Mouse (Mus musculus) erythroid progenitor cell, adult 5-6 weeks (primary cell): ENCODE measurements at regions not wholly inside any gene's neighbourhood (a gene's known extent, or its start where the extent isn't known, plus 50 kb on each side); places are given as distances from the start of the nearest gene placed in this dataset.

Experiments
- ATAC-seq: replicated peaks from 2 replicates; pipeline ENCODE4 v1.8.0; 2016; ENCODE audit warnings: moderate number of reproducible peaks, mild to moderate bottlenecking, moderate TSS enrichment, inconsistent platforms; ENCODE audit not compliant: poor library complexity, low FRiP score, severe bottlenecking

DNA sequence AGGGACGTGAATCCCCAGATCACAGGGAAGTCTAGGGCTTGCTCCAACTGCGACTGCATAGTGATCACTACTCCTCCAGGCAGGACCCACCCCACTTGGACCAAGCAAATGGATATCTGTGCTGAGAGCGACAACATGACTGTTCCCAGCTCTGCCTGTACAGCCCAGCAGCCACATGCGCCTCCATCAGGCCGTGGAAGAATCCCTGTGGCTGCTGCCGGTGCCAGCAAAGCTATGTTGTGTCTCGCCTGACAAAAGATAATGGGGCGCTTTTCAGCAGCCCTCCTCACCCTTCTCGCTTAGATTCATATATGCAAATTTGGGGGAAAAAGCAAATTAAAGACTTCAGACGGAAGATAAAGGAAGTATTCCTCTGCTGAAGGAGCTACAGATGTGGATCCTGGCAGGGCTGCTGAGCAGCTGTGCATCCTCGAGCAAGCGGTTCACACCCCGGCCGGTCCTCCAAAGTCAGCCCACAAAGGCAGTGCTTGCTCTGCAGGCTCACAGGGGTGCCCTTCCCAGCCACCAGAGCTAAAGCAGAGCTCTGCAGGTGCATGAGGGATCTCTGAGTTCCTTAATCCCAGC is 418.5 kb downstream of the Ajap1 start:
- ATAC-seq, result no peak

DNA sequence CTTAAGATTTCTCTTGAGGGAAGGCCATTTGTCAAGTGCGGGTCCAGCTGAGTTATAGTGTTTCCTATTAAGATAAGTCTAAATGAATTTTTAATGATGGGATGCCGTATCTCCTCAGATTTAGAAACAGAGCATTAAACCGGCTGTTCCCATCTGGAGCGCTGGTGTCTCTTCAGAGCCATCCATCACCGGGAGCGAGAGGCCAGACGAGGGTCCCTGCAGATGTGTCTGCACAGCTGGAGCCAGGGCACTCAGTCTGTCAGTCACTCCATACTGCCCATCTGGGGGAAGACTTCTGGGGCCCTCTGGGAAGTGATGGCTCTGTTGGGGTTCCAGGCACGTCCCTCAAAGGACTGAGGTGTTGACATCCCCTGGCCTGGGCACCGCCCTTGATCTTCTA is 419.2 kb downstream of the Ajap1 start:
- ATAC-seq, result no peak

DNA sequence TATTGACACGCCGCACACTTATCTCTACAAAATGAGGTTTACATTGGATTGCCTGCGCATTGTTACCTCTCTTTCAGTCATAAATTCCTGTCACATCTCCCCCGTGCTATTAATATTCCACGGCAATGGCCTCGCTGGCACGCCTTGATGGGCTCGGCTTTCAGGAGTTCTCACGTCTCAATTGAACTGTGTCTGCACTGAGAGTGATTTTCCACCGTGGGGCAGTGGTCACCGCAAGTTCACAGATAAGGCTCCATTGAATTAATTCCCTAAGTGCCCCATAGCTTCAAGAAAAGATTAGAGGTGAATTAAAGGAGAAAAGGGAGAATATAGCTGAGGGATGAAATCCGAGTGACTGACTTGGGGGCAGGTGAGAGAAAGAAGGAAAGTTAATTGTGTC is 424.5 kb downstream of the Ajap1 start:
- ATAC-seq, result no peak

DNA sequence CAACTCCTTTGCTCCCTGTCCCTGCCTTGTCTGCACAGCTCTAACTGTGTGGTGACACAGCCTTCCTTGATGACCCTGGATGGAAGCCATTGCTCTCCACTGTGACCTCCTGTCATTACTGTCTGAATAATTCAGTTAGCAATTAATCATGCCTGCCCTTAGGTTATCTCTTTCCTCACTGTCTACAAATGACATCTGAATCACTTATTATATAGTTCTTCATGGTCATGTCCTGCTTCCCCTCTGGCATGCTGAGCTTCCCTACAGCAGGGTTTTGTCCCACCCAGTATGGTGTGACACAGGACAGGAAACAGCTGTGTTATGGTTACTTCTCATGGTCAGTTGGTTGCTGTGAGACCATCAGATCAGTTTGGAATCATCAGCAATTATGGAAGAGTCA is 458.9 kb downstream of the Ajap1 start:
- no peak for ATAC-seq

DNA sequence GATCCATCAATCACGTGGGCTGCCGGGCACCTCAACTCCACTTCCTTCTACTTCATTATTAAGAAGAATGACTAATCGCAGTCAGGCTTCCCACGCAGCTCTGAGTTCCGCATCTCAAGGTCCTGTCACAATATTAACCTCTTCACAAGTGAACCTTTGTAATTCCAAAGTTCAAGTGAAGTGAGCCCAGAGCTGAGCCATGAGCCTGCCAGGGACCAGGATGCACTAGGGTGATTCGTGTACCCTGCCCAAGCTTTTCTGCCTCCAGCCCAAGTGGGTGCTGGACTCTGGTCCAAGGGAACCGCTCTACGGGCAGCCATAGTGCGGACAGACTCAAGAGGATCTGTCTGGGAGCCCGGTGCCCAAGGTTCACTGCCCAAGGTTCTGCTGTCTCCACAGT is 463.4 kb downstream of the Ajap1 start:
- ATAC-seq, result no peak

DNA sequence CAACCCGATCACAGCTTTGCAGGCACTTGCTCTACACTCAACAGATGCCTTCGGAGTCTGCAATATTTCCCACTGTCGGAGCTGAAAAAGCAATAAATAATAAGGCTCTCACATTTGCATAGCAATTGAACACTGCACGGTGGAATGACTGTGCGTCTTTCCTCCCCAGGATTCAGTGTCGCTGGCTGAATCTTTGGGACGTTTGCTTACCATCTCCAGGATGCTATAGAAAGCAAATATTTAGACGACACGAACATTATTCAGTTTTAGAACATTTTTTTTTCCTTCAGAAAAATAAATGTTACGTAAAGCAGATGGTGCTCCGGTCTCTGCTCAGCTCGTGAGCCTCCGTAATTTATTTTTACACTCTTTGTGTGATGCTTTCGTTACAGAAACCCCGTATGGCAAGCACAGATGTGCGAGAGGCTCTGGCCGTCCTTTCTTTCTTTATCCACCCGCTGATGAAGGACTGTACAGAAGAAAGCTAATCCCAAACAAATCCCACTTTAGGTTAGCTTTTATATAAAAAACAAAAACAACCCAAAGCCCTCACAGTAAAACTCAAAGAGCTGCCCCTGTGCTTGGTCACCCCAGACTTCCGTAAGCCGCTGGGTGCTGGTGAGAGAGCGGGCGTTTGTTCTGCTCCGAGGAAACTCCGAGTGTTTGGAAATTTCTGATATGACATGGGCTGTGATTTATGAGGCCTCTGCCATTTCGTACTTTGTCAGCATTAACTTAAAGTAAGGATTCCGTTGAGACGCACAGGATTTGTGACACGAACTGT is 464.3 kb downstream of the Ajap1 start:
- no peak for ATAC-seq

DNA sequence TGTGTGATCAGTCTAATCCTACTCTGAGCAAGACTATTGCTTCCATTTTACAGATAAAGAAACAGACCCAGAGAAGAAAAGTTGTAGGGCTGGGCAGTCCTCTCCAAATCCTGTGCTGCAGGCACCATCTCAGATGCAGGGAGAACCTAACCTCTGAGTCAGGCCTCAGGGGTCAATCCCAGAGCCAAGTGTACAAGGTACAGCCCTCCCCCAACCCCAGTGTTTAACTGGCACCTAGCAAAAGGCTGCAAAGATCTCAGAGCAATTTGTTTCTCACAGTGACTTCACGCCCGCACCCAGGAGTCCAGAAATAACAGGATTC is 464.8 kb downstream of the Ajap1 start:
- no peak for ATAC-seq

DNA sequence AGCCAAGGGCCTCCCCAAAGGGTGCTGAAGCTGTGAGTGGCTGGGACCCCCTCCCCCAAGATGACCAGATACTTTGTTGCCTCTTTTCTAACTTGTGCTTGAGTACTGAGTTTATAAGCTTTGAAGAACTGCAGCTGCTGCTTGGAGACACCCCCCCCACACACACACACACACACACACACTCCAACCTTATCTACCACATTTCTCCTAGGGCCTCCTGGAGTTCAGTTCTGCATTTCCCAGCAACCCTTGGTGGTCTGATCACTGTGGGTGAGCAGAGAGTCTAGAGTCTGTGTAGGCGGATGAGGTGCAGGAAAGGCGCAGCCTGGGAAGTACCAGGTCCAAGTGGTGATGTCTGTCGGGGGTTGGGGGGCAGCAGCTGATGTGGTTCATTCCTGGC is 479.3 kb downstream of the Ajap1 start:
- ATAC-seq, result no peak

DNA sequence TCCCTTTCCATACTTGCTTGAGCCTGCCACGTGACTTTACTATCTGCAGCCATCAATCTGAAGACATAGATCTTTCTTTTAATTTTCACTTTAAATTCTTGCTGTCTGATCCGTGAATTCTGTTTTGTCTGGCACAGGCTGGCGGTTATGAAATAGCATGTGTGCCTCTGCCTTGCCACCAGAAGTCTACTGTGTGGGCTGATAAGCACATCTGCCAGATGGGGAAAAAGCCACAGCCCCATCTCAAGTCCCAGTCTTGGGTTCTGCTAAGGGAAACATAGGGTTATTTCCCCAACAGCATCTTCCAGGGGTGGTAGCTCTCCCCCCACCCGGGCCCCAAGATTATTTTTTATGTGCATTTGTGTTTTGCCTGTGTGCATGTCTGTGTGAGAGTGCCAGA is 480.1 kb downstream of the Ajap1 start:
- no peak for ATAC-seq

DNA sequence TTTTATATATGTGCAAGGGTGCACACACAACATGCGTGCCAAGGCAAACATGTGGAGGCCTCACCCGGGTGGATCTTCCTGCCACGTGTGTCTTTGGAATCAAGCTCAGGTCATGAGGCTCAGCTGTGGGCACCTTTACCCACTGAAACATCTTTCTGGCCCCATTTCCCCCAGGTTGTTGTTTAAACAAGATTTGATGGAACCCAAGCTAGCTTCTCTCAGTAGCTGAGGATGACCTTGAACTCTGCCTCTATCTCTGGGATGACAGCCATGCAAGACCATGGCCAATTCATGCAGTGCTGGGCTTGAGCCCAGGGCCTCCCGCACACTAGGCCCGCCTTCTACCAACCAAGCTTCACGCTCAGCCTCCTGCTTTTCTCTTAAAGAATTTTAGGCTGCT is 480.9 kb downstream of the Ajap1 start:
- no peak for ATAC-seq

DNA sequence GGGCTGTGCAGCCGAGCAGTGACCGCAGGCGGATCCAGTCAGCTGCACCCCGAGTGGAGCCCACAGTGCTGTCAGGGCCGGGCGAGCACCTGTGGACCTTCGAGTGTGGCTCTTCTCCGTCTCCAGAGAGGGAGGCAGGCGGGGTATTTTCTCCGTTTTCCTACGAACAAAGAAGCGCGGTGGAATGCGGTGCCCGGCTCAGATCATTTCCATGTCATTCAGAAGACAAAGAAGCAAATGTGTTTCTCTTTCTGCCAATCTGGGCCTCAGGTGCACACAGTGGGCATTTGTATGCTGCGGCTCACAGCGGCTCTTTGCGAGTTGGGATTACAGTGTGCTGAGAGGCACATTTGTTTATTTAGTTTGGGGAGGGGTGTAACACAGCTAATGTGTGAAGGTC is 483.1 kb downstream of the Ajap1 start:
- no peak for ATAC-seq

DNA sequence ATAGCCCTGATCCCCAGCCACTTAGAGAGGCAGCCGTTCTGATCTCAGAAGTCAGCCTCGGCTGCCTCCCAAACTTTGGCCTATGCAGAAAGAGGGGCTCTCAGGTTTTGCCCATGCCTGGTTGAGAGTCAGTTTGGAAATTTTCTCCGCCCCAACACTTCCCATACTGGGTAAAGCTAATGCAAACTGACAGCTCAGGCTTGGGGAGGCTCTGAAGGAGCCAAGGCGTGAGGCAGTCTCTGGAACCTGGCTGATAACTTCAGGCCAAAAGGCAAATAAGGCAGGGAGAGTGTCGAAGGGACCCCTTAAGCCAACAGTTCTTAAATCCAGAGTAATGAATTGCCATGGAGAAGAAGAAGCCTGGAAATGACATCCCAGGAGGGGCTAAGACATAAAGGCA is 485.4 kb downstream of the Ajap1 start:
- ATAC-seq, result no peak

DNA sequence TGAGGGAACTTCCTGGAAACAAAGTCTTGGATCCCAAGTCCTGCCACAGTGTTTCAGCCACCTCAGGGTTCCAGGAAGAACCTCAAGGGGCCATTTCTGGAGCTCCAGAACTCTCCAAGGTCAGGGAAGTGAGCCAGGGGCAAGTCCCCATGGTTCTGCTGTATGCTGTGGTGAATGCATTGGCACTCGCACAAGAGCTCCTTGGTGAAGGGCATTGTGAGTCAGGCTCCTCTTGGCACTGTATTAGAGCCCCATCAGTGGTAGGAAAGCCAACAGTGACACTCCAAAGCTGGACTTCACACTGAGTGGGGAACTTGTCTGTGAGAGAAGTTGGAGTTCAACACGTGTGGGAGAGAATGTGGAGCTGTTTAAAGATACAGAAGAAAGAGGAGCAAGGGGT is 486.0 kb downstream of the Ajap1 start:
- ATAC-seq, result no peak

DNA sequence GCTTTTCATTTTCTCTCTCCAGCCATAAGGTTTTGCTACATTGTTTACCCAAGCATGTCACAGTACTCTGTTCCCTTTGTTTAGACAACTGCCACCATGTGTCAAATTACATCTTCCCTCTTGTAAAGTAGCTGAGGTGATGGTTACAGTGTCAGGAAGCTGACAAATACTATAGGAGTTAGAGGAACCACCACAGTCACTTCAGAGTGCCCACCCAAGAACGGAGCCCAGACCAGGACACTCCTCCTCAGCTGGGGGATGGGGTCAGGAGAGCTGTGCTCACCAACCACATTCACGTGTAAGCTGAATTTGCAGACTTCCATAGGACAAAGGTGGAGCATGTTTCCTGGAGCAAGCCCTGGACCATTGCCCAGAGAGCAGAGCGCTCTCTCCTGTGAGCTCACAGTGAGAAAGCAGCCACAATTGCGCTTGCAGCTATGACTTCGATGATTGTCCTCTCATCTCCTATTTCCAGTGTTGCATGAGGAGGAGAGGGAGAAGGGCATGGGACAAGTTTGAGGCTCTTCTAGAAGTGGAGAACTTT is 487.5 kb downstream of the Ajap1 start:
- no peak for ATAC-seq

DNA sequence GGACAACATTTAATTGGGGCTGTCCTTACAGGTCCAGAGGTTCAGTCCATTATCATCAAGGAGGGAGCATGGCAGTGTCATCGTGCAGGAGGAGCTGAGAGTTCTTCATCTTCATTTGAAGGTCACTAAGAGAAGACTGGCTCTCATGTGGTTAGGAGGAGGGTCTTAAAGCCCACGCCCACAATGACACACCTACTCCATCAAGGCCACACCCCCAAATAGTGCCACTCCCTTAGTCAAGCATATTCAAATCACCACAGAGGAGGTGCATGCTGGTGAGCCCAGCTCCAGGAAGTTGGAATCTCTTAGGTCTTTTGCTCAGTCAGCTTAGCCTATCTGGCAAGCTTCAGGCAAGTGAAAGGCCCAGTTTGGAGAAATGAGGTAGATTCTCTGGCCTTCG is 488.4 kb downstream of the Ajap1 start:
- ATAC-seq, result no peak

DNA sequence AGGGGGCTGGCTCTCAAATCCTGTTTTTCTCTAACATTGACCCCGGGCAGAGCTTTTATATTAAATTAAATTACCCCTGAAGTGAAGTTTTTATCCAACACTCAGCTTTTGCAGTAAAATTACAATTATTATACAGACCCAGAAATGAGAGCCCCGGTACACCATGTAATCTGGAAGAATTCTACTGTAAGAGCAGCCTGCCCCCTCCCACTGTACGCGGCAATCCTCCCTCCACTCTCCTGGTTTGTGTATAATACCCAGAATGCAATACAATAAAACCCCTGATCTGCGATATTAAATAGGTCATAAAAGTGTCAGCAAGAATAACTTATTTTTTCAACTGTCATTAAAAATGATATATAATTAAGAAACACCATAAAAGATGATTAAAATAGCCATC is 492.3 kb downstream of the Ajap1 start:
- ATAC-seq, result no peak

DNA sequence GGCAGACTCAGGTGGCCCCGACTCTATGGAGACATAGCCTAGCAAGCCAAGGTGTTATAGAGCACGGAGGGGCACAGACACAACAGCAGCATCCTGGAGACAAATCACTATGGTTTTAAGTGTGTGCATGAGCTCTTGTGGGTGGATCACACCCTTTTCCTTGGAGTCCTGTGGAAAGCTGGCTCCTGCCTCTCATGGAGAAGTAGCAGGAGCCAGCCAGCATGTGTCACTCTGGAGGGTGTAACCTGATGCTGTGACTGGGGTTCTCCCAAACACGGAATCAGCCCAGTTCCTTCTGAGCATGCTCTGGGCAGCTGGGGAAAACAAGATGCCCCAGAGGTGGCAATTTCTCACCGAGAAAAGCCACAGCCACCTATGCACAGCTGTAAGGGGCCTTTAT is 494.9 kb downstream of the Ajap1 start:
- no peak for ATAC-seq

DNA sequence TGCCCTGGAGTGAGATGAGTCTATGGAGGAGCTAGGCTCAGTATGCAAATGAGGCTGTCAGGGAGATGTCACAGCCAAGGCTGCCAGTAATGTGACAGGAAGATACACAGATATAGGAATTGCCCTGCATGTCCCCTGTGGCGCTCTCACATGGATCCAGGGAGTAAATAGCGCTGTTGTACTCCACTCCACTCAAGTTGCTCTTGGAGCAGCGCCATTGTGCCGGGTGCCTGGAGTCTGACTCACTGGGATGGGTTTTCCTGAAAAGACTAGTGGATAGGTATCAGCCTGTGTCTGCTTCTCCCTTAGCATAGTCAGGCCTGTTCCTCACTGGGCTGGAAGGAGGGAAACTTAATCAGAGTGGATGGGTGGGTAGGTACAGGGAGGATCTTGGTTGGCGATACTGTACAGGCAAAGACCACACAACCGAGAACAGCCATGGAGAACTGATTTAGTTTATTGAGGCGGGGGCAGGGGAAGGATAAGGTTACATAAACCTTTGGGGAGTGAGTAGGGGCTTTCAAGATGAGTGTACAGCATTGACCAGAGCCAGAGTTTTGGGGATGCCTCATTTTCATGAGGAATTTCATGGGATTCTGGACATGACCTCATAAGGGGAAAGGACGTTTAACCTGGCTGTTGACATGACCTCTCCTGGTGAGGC is 497.5 kb upstream of the Kcnab2 start:
- ATAC-seq, result no peak

DNA sequence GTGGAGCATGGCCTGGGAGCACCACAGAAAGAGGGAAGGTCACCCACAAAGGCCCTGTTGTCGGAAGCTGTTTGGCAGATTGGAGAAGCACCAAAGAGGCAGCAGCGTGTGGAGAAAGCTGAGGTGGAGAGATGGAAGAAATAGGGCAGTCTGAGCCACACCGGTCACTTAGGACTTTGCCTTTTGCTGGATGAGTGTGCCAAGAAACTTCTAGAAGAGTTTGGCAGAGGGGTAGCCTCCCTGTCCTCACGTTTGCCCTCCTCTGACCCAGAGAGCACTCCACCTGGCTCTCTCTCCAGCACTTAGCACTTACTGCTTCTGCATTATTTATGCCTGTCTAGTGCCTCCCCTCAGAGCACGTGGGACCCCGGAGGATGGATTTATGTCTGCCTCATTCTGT is 485.3 kb upstream of the Kcnab2 start:
- no peak for ATAC-seq

DNA sequence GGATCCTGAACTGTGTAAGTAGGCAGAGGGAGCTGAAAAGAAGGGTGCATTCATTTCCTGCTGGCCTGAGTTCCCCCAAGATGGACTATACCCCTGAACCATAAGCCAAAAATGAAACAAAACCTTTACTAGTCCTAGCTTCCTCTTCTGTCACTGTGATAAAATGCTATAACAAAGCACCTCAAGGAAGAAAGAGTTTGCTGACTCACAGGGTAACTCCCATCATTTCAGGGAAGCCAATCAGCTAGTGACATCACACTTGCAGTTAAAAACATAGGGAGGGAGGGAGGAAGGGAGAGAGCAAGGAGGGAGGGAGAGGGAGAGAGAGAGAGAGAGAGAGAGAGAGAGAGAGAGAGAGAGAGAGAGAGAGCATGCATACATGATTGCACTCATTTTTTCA is 484.5 kb upstream of the Kcnab2 start:
- no peak for ATAC-seq

DNA sequence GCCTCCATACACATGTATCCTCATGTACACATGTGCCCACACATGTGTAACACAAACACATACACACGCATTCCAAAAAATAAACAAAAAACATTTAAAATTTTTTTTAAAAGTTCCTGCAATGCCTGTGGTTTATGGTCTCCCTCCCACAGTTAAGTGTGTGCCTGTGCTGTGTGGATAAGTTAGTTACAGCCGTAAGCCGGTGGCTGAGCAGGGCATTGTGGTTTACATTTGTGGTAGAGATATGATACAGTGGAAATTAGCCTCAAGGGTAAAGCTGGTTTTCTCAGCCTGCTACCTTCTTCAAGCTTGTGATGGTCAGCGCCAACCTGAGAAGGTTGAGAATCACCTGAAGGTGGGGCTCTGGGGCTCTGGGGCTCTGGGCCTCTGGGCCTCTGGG is 484.0 kb upstream of the Kcnab2 start:
- no peak for ATAC-seq
